In the genomic region with DNA sequence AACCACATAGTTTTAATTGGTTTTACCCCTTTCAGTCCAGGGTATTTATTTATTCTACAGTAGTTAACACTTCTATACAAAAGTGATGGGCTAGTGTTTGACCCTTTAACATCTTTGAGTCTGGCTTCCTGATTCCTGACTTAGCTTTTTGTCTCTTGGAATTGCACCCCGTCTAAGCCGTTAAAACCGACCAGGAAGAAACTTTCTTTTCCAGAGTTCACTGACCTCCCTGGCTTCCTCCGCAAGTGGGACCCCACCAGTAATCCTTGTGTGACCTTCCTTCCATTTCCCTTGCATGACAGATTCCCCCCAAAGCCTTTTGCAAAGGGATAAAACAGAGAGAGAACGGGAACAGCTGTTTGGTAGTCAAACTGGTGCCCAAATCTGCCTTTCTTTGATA, we compare ENCODE assay signal across 8 mouse cellular contexts. TPM values are rescaled to one million over a fixed set of nuclear protein-coding genes. Genes with fewer than 3 reads are reported as not detected.
DNase-seq lines count a peak whose midpoint lies in the region; ATAC-seq and TF ChIP-seq lines count a peak whose summit lies in the region.

No protein-coding gene starts in this region.

- 20% methylated on average over 5 of the region's 5 CpGs for WGBS in lung, adult 2 months
- WGBS in forebrain, embryonic 15.5 days = 8% methylated on average over 5 of the region's 5 CpGs
- 10% methylated on average over 5 of the region's 5 CpGs for WGBS in intestine, embryonic 14.5 days
- WGBS in neural tube, embryonic 12.5 days = 13% methylated on average over 5 of the region's 5 CpGs

- no peak overlapping the region for H3K9ac ChIP-seq in forebrain, embryonic 15.5 days (replicated peaks)
- peak overlapping the region; percentile 29 for H3K9ac ChIP-seq in intestine, embryonic 14.5 days (ENCODE audit: low read length)
- no peak overlapping the region for H3K9ac ChIP-seq in neural tube, embryonic 12.5 days

- ATAC-seq in forebrain, embryonic 15.5 days (replicated peaks) = no peak
- ATAC-seq in intestine, embryonic 14.5 days (replicated peaks; ENCODE audit: low FRiP score, low TSS enrichment, low read depth) = no peak
- no peak for ATAC-seq in neural tube, embryonic 12.5 days (ENCODE audit: low FRiP score, low read depth)
- no peak for ATAC-seq in erythroblast, adult 5-6 weeks (replicated peaks; ENCODE audit: low FRiP score, poor library complexity, severe bottlenecking)
- no peak for ATAC-seq in megakaryocyte, adult 5-6 weeks (ENCODE audit: poor library complexity, severe bottlenecking)

- no peak for TF ChIP-seq CTCF in lung, adult 2 months (IDR thresholded peaks at IDR 0.05; ENCODE audit: insufficient read depth, low read length)

- no peaks in the 10 kb centered on the region for H3K27me3 ChIP-seq in forebrain, embryonic 15.5 days
- H3K27me3 ChIP-seq in intestine, embryonic 14.5 days (replicated peaks; ENCODE audit: control insufficient read depth, insufficient read depth, low read length) = no peaks in the 10 kb centered on the region
- no peaks in the 10 kb centered on the region for H3K27me3 ChIP-seq in neural tube, embryonic 12.5 days (replicated peaks)

- no peak for TF ChIP-seq POLR2A in lung, adult 2 months (IDR thresholded peaks at IDR 0.05; ENCODE audit: borderline replicate concordance, extremely low read depth, low read depth, low read length)

- H3K9me3 ChIP-seq in forebrain, embryonic 15.5 days = no peaks in the 10 kb centered on the region
- no peaks in the 10 kb centered on the region for H3K9me3 ChIP-seq in intestine, embryonic 14.5 days (ENCODE audit: control insufficient read depth, low read length)
- H3K9me3 ChIP-seq in neural tube, embryonic 12.5 days = no peaks in the 10 kb centered on the region

- peaks cover 6% of the 10 kb centered on the region; the same call in 1 of the 2 replicates for H3K4me1 ChIP-seq in lung, adult 2 months (ENCODE audit: control insufficient read depth, insufficient read depth, low read length)
- peaks cover 11% of the 10 kb centered on the region for H3K4me1 ChIP-seq in forebrain, embryonic 15.5 days
- H3K4me1 ChIP-seq in intestine, embryonic 14.5 days (replicated peaks; ENCODE audit: control insufficient read depth, insufficient read depth, low read length) = 0 out of 2 replicates have a peak, but pooled peaks cover 3% of the 10 kb centered on the region
- H3K4me1 ChIP-seq in neural tube, embryonic 12.5 days = peaks cover 6% of the 10 kb centered on the region

- H3K4me3 ChIP-seq in lung, adult 2 months (replicated peaks; ENCODE audit: extremely low read depth, low read depth, low read length) = peak overlapping the region; percentile 84
- peak overlapping the region; percentile 61; the same call in 1 of the 2 replicates for H3K4me3 ChIP-seq in forebrain, embryonic 15.5 days
- peak overlapping the region; percentile 73 for H3K4me3 ChIP-seq in intestine, embryonic 14.5 days (ENCODE audit: low read depth, low read length)
- 0 out of 2 replicates have a peak overlapping the region, but pooled peaks have one; percentile 17 for H3K4me3 ChIP-seq in neural tube, embryonic 12.5 days

- H3K36me3 ChIP-seq in forebrain, embryonic 15.5 days = no peaks in the 10 kb centered on the region
- H3K36me3 ChIP-seq in intestine, embryonic 14.5 days (ENCODE audit: control insufficient read depth, insufficient read depth, low read length) = no peaks in the 10 kb centered on the region
- H3K36me3 ChIP-seq in neural tube, embryonic 12.5 days = no peaks in the 10 kb centered on the region

- DNase-seq in lung, adult 2 months = no peak
- no peak for DNase-seq in lung, postnatal 36 days
- no peak for DNase-seq in intestine, embryonic 14.5 days (ENCODE audit: low spot score)
- no peak for DNase-seq in layer of hippocampus, adult 9-10 months (ENCODE audit: low spot score)

- H3K27ac ChIP-seq in forebrain, embryonic 15.5 days (replicated peaks) = no peak overlapping the region
- H3K27ac ChIP-seq in intestine, embryonic 14.5 days (ENCODE audit: low read depth) = no peak overlapping the region
- no peak overlapping the region for H3K27ac ChIP-seq in neural tube, embryonic 12.5 days

- H3K4me2 ChIP-seq in forebrain, embryonic 15.5 days (replicated peaks) = 0 out of 2 replicates have a peak overlapping the region, but pooled peaks have one; percentile 95
- H3K4me2 ChIP-seq in intestine, embryonic 14.5 days (ENCODE audit: low read length) = peak overlapping the region; percentile 95
- H3K4me2 ChIP-seq in neural tube, embryonic 12.5 days (replicated peaks) = peak overlapping the region; percentile 99

RNA-seq across cellular contexts. Expression of gene Plekhg1, which starts 1.6 kb away (rescaled TPM):
- polyA plus RNA-seq in lung, adult 2 months (2012; rRNA removed) = 6.5 and 8.6 TPM in 2 replicates
- 4.4 and 4.6 TPM in 2 replicates for polyA plus RNA-seq in forebrain, embryonic 15.5 days (2015; fragmentation: Nextera tagmentation; extraction: Ambion mirVana)
- polyA plus RNA-seq in intestine, embryonic 14.5 days (2014; fragmentation: Nextera tagmentation; extraction: Ambion mirVana) = 9.8 and 11.0 TPM in 2 replicates
- 11.0 and 12.8 TPM in 2 replicates for polyA plus RNA-seq in neural tube, embryonic 12.5 days (2016; fragmentation: Nextera tagmentation; extraction: Ambion mirVana)
- 2.5 and 2.7 TPM in 2 replicates for total RNA-seq in erythroblast, adult 5-6 weeks (2015; ENCODE audit: low replicate concordance)
- 0.42 and 2.0 TPM in 2 replicates for total RNA-seq in erythroblast, adult 5-6 weeks (2017; ENCODE audit: low replicate concordance)
- total RNA-seq in megakaryocyte, adult 5-6 weeks (2015) = 17.3 and 20.8 TPM in 2 replicates
- 15.8 and 16.3 TPM in 2 replicates for total RNA-seq in megakaryocyte, adult 5-6 weeks (2017)

Comparison
In these comparisons a context has a peak if more than half of its experiments do, and no peak if none do; other contexts are left out.
1. H3K4me3 ChIP-seq: peak in every context shown above with its lines; median percentile 84 in lung, adult 2 months; 73 in intestine, embryonic 14.5 days; 61 in forebrain, embryonic 15.5 days; 17 in neural tube, embryonic 12.5 days.